Mouse (Mus musculus): ENCODE results near the gene Xrcc1.

Gene Xrcc1

GRCm38 (mm10) chr7:24566206-24566605 is 20.1 kb downstream of the Xrcc1 start:
- DNase-seq: no peak

GRCm38 (mm10) chr7:24568512-24568911 is 22.4 kb downstream of the Xrcc1 start:
- no peak for DNase-seq

GRCm38 (mm10) chr7:24571071-24571470 is 25.0 kb downstream of the Xrcc1 start:
- DNase-seq: no peak

- DNase-seq: no peak
Observed at GRCm38 (mm10) chr7:24572455-24572854, 26.4 kb downstream of the Xrcc1 start.

- no peak for DNase-seq
Observed at GRCm38 (mm10) chr7:24574224-24574796, 28.2 kb downstream of the Xrcc1 start.

GRCm38 (mm10) chr7:24577811-24578210 is 31.7 kb downstream of the Xrcc1 start:
- DNase-seq: no peak

- DNase-seq: no peak
Observed at GRCm38 (mm10) chr7:24584876-24585275, 38.8 kb downstream of the Xrcc1 start.

- DNase-seq: no peak
Observed at GRCm38 (mm10) chr7:24585995-24586394, 39.9 kb downstream of the Xrcc1 start.

- no peak for DNase-seq
Observed at GRCm38 (mm10) chr7:24586828-24587227, 40.7 kb downstream of the Xrcc1 start.

- DNase-seq: peak; percentile 61
Observed at GRCm38 (mm10) chr7:24587330-24588105, 41.4 kb downstream of the Xrcc1 start, which contains the start of the genes Ethe1 and Zfp575. Gene Ethe1 (plus strand): TSS chr7:24587543. Gene Zfp575 (minus strand): TSS chr7:24587641.

GRCm38 (mm10) chr7:24588336-24588735 is 42.2 kb downstream of the Xrcc1 start:
- peak; percentile 29 for DNase-seq

- DNase-seq: no peak
Observed at GRCm38 (mm10) chr7:24591735-24592134, 45.6 kb downstream of the Xrcc1 start.

- no peak for DNase-seq
Observed at GRCm38 (mm10) chr7:24592163-24592562, 46.1 kb downstream of the Xrcc1 start.

GRCm38 (mm10) chr7:24592781-24593180 is 46.7 kb downstream of the Xrcc1 start:
- no peak for DNase-seq

- peak; percentile 84 for DNase-seq
Observed at GRCm38 (mm10) chr7:24593621-24594308, 47.7 kb downstream of the Xrcc1 start.

GRCm38 (mm10) chr7:24594309-24594803 is 48.3 kb downstream of the Xrcc1 start:
- DNase-seq: no peak

GRCm38 (mm10) chr7:24595464-24595863 is 49.4 kb downstream of the Xrcc1 start:
- DNase-seq: no peak

GRCm38 (mm10) chr7:24598121-24598520 is 52.0 kb downstream of the Xrcc1 start:
- no peak for DNase-seq

- DNase-seq: no peak
Observed at GRCm38 (mm10) chr7:24599211-24600067, 53.4 kb downstream of the Xrcc1 start.

- peak; percentile 95 for DNase-seq
Observed at GRCm38 (mm10) chr7:24600941-24601597, 55.0 kb downstream of the Xrcc1 start.

- no peak for DNase-seq
Observed at GRCm38 (mm10) chr7:24605561-24605960, 59.5 kb downstream of the Xrcc1 start.

- no peak for DNase-seq
Observed at GRCm38 (mm10) chr7:24606046-24606445, 60.0 kb downstream of the Xrcc1 start.
